Mouse (Mus musculus): ENCODE measurements at regions not wholly inside any gene's neighbourhood (a gene's known extent, or its start where the extent isn't known, plus 50 kb on each side); places are given as distances from the start of the nearest gene placed in this dataset.

- H3K27me3 ChIP-seq (ENCODE audit: control insufficient read depth, insufficient read depth, low read length), result no peaks in the 10 kb centered on the region
- ATAC-seq (ENCODE audit: low FRiP score, low TSS enrichment), result no peak
- no peak overlapping the region for H3K4me2 ChIP-seq (replicated peaks; ENCODE audit: low read depth, low read length)
- WGBS, result 68% methylated on average over 1 of the region's 1 CpGs
- no peaks in the 10 kb centered on the region for H3K4me1 ChIP-seq (ENCODE audit: control insufficient read depth, insufficient read depth, low read length)
- H3K9me3 ChIP-seq (ENCODE audit: control insufficient read depth, low read length), result no peaks in the 10 kb centered on the region
- H3K27ac ChIP-seq (ENCODE audit: low read depth, low read length), result no peak overlapping the region
- H3K9ac ChIP-seq (ENCODE audit: low read depth, low read length), result no peak overlapping the region
- no peaks in the 10 kb centered on the region for H3K36me3 ChIP-seq (ENCODE audit: control insufficient read depth, insufficient read depth, low read length)
- no peak overlapping the region for H3K4me3 ChIP-seq (ENCODE audit: low read length)
Measured at GRCm38 (mm10) chr12:9212211-9212610, 182.4 kb downstream of the Ttc32 start.

GRCm38 (mm10) chr12:9224971-9225370, 195.2 kb downstream of the Ttc32 start:
- no peak for ATAC-seq (ENCODE audit: low FRiP score, low TSS enrichment)
- no peak overlapping the region for H3K27ac ChIP-seq (ENCODE audit: low read depth, low read length)
- WGBS, result 44% methylated on average over 5 of the region's 5 CpGs
- H3K9me3 ChIP-seq (ENCODE audit: control insufficient read depth, low read length), result no peaks in the 10 kb centered on the region
- H3K4me3 ChIP-seq (ENCODE audit: low read length), result no peak overlapping the region
- no peaks in the 10 kb centered on the region for H3K27me3 ChIP-seq (ENCODE audit: control insufficient read depth, insufficient read depth, low read length)
- no peak overlapping the region for H3K4me2 ChIP-seq (replicated peaks; ENCODE audit: low read depth, low read length)
- H3K9ac ChIP-seq (ENCODE audit: low read depth, low read length), result no peak overlapping the region
- no peaks in the 10 kb centered on the region for H3K36me3 ChIP-seq (ENCODE audit: control insufficient read depth, insufficient read depth, low read length)
- H3K4me1 ChIP-seq (ENCODE audit: control insufficient read depth, insufficient read depth, low read length), result no peaks in the 10 kb centered on the region

- 81% methylated on average over 5 of the region's 5 CpGs for WGBS
- H3K4me3 ChIP-seq (ENCODE audit: low read length), result no peak overlapping the region
- no peaks in the 10 kb centered on the region for H3K9me3 ChIP-seq (ENCODE audit: control insufficient read depth, low read length)
- H3K27me3 ChIP-seq (ENCODE audit: control insufficient read depth, insufficient read depth, low read length), result no peaks in the 10 kb centered on the region
- H3K4me2 ChIP-seq (replicated peaks; ENCODE audit: low read depth, low read length), result no peak overlapping the region
- H3K27ac ChIP-seq (ENCODE audit: low read depth, low read length), result no peak overlapping the region
- H3K4me1 ChIP-seq (ENCODE audit: control insufficient read depth, insufficient read depth, low read length), result no peaks in the 10 kb centered on the region
- H3K9ac ChIP-seq (ENCODE audit: low read depth, low read length), result no peak overlapping the region
- no peaks in the 10 kb centered on the region for H3K36me3 ChIP-seq (ENCODE audit: control insufficient read depth, insufficient read depth, low read length)
- no peak for ATAC-seq (ENCODE audit: low FRiP score, low TSS enrichment)
Measured at GRCm38 (mm10) chr12:9227901-9228300, 198.1 kb downstream of the Ttc32 start.

- no peak overlapping the region for H3K4me3 ChIP-seq (ENCODE audit: low read length)
- H3K4me1 ChIP-seq (ENCODE audit: control insufficient read depth, insufficient read depth, low read length), result no peaks in the 10 kb centered on the region
- no peak overlapping the region for H3K9ac ChIP-seq (ENCODE audit: low read depth, low read length)
- no peak overlapping the region for H3K4me2 ChIP-seq (replicated peaks; ENCODE audit: low read depth, low read length)
- no peaks in the 10 kb centered on the region for H3K36me3 ChIP-seq (ENCODE audit: control insufficient read depth, insufficient read depth, low read length)
- no peak for ATAC-seq (ENCODE audit: low FRiP score, low TSS enrichment)
- 87% methylated on average over 2 of the region's 2 CpGs for WGBS
- no peaks in the 10 kb centered on the region for H3K27me3 ChIP-seq (ENCODE audit: control insufficient read depth, insufficient read depth, low read length)
- H3K9me3 ChIP-seq (ENCODE audit: control insufficient read depth, low read length), result no peaks in the 10 kb centered on the region
- no peak overlapping the region for H3K27ac ChIP-seq (ENCODE audit: low read depth, low read length)
Measured at GRCm38 (mm10) chr12:9228486-9228885, 198.7 kb downstream of the Ttc32 start.

DNA sequence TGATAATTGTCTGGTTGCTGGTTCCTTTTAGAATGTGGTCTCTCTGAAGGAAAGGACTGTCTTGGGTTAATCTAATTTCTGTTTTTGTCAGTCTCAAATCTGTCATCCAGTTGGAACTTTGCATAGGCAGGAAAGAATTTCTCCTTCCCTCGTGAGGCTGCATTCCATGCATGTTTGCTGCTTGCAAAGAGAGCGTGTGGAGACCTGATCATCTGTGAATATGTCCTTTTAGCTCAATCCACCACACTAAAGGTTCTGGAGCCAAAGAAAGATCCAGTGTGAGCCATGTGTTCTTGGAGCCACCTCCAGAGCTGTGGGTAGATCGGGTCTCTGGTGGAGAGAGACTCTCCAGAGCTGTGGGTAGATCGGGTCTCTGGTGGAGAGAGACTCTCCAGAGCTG, 200.2 kb downstream of the Ttc32 start:
- ATAC-seq (ENCODE audit: low FRiP score, low TSS enrichment), result no peak
- H3K4me2 ChIP-seq (replicated peaks; ENCODE audit: low read depth, low read length), result no peak overlapping the region
- WGBS, result 76% methylated on average over 4 of the region's 4 CpGs

DNA sequence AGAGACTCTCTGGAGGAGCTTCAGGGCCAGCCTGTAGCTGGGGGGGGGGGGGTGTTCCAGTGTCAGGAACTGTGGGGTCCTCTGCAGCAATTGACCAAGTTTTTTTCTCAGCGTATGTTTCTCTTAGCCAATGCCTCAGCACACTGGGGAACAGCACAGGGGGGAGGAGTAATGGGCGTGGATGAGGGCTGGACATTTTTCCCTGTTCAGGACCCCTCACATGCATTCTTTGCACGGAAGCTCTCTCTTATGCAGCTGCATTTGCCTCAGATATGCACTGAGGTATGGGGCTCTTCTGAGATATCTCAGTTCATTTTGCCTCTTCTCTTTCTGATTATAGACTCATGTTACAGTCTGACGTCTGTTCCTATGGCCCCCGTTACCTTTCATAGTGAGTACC, 200.8 kb downstream of the Ttc32 start:
- no peak for ATAC-seq (ENCODE audit: low FRiP score, low TSS enrichment)
- WGBS, result 80% methylated on average over 5 of the region's 5 CpGs

More for the DNA sequence above, 200.2 kb downstream of the Ttc32 start:
- no peaks in the 10 kb centered on the region for H3K27me3 ChIP-seq (ENCODE audit: control insufficient read depth, insufficient read depth, low read length)
- no peak overlapping the region for H3K4me3 ChIP-seq (ENCODE audit: low read length)
- no peaks in the 10 kb centered on the region for H3K36me3 ChIP-seq (ENCODE audit: control insufficient read depth, insufficient read depth, low read length)
- no peaks in the 10 kb centered on the region for H3K9me3 ChIP-seq (ENCODE audit: control insufficient read depth, low read length)
- H3K9ac ChIP-seq (ENCODE audit: low read depth, low read length), result no peak overlapping the region
- no peaks in the 10 kb centered on the region for H3K4me1 ChIP-seq (ENCODE audit: control insufficient read depth, insufficient read depth, low read length)
- H3K27ac ChIP-seq (ENCODE audit: low read depth, low read length), result no peak overlapping the region

DNA sequence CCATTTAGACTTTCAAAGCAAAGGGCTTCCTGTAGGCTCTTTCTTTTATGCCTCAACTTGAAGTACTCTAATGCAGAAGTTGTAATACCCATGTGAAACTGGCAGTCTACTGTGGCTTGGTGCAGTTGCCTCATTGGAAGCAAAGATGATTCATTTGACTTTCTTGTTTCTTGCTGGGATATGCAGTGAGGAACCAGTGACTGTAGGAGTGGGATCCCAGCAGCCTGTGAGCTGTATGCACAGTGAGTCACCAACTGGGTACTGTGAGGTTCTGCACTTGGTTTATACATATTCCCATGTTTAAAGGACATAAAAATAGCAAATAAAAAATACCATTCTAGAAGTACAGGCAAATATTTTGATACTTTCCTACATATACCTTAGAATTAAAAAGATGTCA, 202.6 kb downstream of the Ttc32 start:
- Histone ChIP-seq H3K27ac (ENCODE audit: low read depth, low read length) (no peak overlapping the region), H3K27me3 (ENCODE audit: control insufficient read depth, insufficient read depth, low read length) (no peaks in the 10 kb centered on the region), H3K9ac (ENCODE audit: low read depth, low read length) (no peak overlapping the region), H3K9me3 (ENCODE audit: control insufficient read depth, low read length) (no peaks in the 10 kb centered on the region), H3K4me3 (ENCODE audit: low read length) (no peak overlapping the region), H3K36me3 (ENCODE audit: control insufficient read depth, insufficient read depth, low read length) (no peaks in the 10 kb centered on the region), H3K4me2 (replicated peaks; ENCODE audit: low read depth, low read length) (no peak overlapping the region), H3K4me1 (ENCODE audit: control insufficient read depth, insufficient read depth, low read length) (no peaks in the 10 kb centered on the region)
- no peak for ATAC-seq (ENCODE audit: low FRiP score, low TSS enrichment)

More for the DNA sequence above, 200.8 kb downstream of the Ttc32 start:
- no peaks in the 10 kb centered on the region for H3K4me1 ChIP-seq (ENCODE audit: control insufficient read depth, insufficient read depth, low read length)
- no peaks in the 10 kb centered on the region for H3K27me3 ChIP-seq (ENCODE audit: control insufficient read depth, insufficient read depth, low read length)
- H3K4me2 ChIP-seq (replicated peaks; ENCODE audit: low read depth, low read length), result no peak overlapping the region
- no peaks in the 10 kb centered on the region for H3K9me3 ChIP-seq (ENCODE audit: control insufficient read depth, low read length)
- no peaks in the 10 kb centered on the region for H3K36me3 ChIP-seq (ENCODE audit: control insufficient read depth, insufficient read depth, low read length)
- H3K27ac ChIP-seq (ENCODE audit: low read depth, low read length), result no peak overlapping the region
- H3K4me3 ChIP-seq (ENCODE audit: low read length), result no peak overlapping the region
- no peak overlapping the region for H3K9ac ChIP-seq (ENCODE audit: low read depth, low read length)

DNA sequence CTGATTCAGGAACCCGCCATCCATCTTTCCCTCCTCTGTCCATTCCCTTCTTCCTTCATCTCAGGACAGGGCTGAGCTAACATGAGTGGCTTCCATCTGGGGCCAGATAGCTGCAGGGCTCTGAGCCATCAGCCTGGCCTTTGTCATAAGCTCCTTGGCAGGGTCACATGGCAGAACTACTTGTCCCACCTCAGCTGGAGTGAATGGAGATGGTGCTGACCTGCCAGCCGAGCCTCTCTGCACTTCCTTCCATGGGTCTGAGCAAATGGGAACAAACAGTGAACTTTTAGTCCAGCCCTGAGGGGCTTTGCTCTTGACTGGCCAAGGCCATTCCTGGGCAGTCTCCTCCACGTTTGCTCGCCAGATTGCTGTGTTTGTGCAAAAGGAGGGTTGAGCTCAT, 206.1 kb downstream of the Ttc32 start:
- Histone ChIP-seq H3K27me3 (ENCODE audit: control insufficient read depth, insufficient read depth, low read length) (no peaks in the 10 kb centered on the region), H3K9ac (ENCODE audit: low read depth, low read length) (no peak overlapping the region), H3K4me1 (ENCODE audit: control insufficient read depth, insufficient read depth, low read length) (no peaks in the 10 kb centered on the region), H3K36me3 (ENCODE audit: control insufficient read depth, insufficient read depth, low read length) (no peaks in the 10 kb centered on the region), H3K27ac (ENCODE audit: low read depth, low read length) (no peak overlapping the region), H3K4me2 (replicated peaks; ENCODE audit: low read depth, low read length) (no peak overlapping the region), H3K4me3 (ENCODE audit: low read length) (no peak overlapping the region), H3K9me3 (ENCODE audit: control insufficient read depth, low read length) (no peaks in the 10 kb centered on the region)
- no peak for ATAC-seq (ENCODE audit: low FRiP score, low TSS enrichment)
- 72% methylated on average over 4 of the region's 4 CpGs for WGBS

DNA sequence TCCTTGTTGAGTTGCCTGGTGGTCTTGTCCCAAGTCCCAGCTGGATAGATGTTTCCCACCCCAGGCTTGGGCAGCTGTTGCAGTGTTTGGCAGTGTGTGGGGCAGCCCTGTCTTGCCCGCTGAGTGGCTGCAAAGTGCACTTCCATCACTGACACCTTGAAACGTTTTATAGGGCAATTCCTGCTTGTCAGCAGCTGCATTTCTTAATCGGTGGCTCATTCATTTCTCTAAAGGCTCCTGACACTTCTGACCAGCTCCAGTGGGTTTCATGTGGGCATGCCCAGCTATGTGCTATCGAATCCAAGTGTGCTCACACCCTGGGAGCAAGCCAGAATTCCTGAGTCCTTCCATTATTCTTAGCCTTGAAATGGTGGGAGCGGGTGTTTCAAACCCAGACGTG, 207.7 kb downstream of the Ttc32 start:
- no peak for ATAC-seq (ENCODE audit: low FRiP score, low TSS enrichment)
- H3K9me3 ChIP-seq (ENCODE audit: control insufficient read depth, low read length), result no peaks in the 10 kb centered on the region
- H3K27me3 ChIP-seq (ENCODE audit: control insufficient read depth, insufficient read depth, low read length), result no peaks in the 10 kb centered on the region
- H3K4me3 ChIP-seq (ENCODE audit: low read length), result no peak overlapping the region
- H3K27ac ChIP-seq (ENCODE audit: low read depth, low read length), result no peak overlapping the region
- no peaks in the 10 kb centered on the region for H3K36me3 ChIP-seq (ENCODE audit: control insufficient read depth, insufficient read depth, low read length)
- no peak overlapping the region for H3K9ac ChIP-seq (ENCODE audit: low read depth, low read length)
- H3K4me1 ChIP-seq (ENCODE audit: control insufficient read depth, insufficient read depth, low read length), result no peaks in the 10 kb centered on the region
- WGBS, result 53% methylated on average over 6 of the region's 6 CpGs
- no peak overlapping the region for H3K4me2 ChIP-seq (replicated peaks; ENCODE audit: low read depth, low read length)

- 76% methylated on average over 1 of the region's 1 CpGs for WGBS
- no peak overlapping the region for H3K9ac ChIP-seq (ENCODE audit: low read depth, low read length)
- H3K9me3 ChIP-seq (ENCODE audit: control insufficient read depth, low read length), result no peaks in the 10 kb centered on the region
- ATAC-seq (ENCODE audit: low FRiP score, low TSS enrichment), result no peak
- no peaks in the 10 kb centered on the region for H3K4me1 ChIP-seq (ENCODE audit: control insufficient read depth, insufficient read depth, low read length)
- no peaks in the 10 kb centered on the region for H3K36me3 ChIP-seq (ENCODE audit: control insufficient read depth, insufficient read depth, low read length)
- H3K4me3 ChIP-seq (ENCODE audit: low read length), result no peak overlapping the region
- no peak overlapping the region for H3K27ac ChIP-seq (ENCODE audit: low read depth, low read length)
- H3K27me3 ChIP-seq (ENCODE audit: control insufficient read depth, insufficient read depth, low read length), result no peaks in the 10 kb centered on the region
- H3K4me2 ChIP-seq (replicated peaks; ENCODE audit: low read depth, low read length), result no peak overlapping the region
Measured at GRCm38 (mm10) chr12:9237955-9238354, 208.2 kb downstream of the Ttc32 start.

All from kidney, embryonic 14.5 days (tissue).